Mouse (Mus musculus) heart, embryonic 13.5 days (tissue): ENCODE results near the gene Pabpc5. TPM values are rescaled to one million over a fixed set of nuclear protein-coding genes. Genes with fewer than 3 reads are reported as not detected.

Experiments used
- ATAC-seq: fragments of 200-750 bp; cut with Nextera tagmentation; 2 replicates; pipeline ENCODE4 v1.8.0; 2017; ENCODE audit warnings: moderate TSS enrichment; ENCODE audit not compliant: insufficient number of reproducible peaks, low FRiP score, low TSS enrichment; ENCODE audit errors: extremely low read depth
- H3K27ac ChIP-seq: fragments of 300-500 bp; sonication (generic); replicated peaks from 2 replicates; pipeline ENCODE4 v1.5.1; 2015; ENCODE audit warnings: moderate library complexity, mild to moderate bottlenecking, inconsistent platforms
- H3K27me3 ChIP-seq: fragments of 300-500 bp; sonication (generic); replicated peaks from 2 replicates; pipeline ENCODE4 v1.6.1; 2015; ENCODE audit warnings: mild to moderate bottlenecking, inconsistent platforms
- H3K36me3 ChIP-seq: fragments of 300-500 bp; sonication (generic); 2 replicates; pipeline ENCODE4 v1.6.1; 2015; ENCODE audit warnings: mild to moderate bottlenecking, inconsistent platforms
- H3K4me1 ChIP-seq: fragments of 300-500 bp; sonication (generic); 2 replicates; pipeline ENCODE4 v1.6.1; 2015; ENCODE audit warnings: inconsistent platforms
- H3K4me2 ChIP-seq: fragments of 300-500 bp; sonication (generic); 2 replicates; pipeline ENCODE4 v1.6.1; 2015; ENCODE audit warnings: inconsistent platforms, mild to moderate bottlenecking, moderate library complexity
- H3K4me3 ChIP-seq: fragments of 300-500 bp; sonication (generic); 2 replicates; pipeline ENCODE4 v1.5.1; 2015; ENCODE audit warnings: moderate library complexity, mild to moderate bottlenecking, inconsistent platforms
- H3K9ac ChIP-seq: fragments of 300-500 bp; sonication (generic); 2 replicates; pipeline ENCODE4 v1.6.1; 2015; ENCODE audit warnings: inconsistent platforms, mild to moderate bottlenecking, moderate library complexity
- H3K9me3 ChIP-seq: fragments of 300-500 bp; sonication (generic); 2 replicates; pipeline ENCODE4 v1.6.1; 2016; ENCODE audit warnings: inconsistent platforms
- WGBS: fragments of 180-500 bp; shearing (Covaris S2); methylation state at CpG from one replicate; pipeline ENCODE4 v1.1.7; 2015; ENCODE audit warnings: mixed read lengths; 5-methylcytosine and 5-hydroxymethylcytosine counted together
- polyA plus RNA-seq: library from polyadenylated mRNA; unstranded; fragments of >200 nt; fragmentation: Nextera tagmentation; extraction: Ambion mirVana; gene quantifications from 2 replicates; pipeline ENCODE4 v1.2.1, GENCODE M21; 2015

The Pabpc5 gene
- polyA plus RNA-seq, result 0.08 and 0.11 TPM in 2 replicates

GRCm38 (mm10) chrX:119927081-119927571 is at the start of gene Pabpc5:
TSS of gene Pabpc5 (plus strand) at chrX:119927196.
- Histone ChIP-seq H3K36me3 (no peaks in the 10 kb centered on the region), H3K9me3 (no peaks in the 10 kb centered on the region), H3K4me1 (no peaks in the 10 kb centered on the region), H3K27me3 (no peaks in the 10 kb centered on the region), H3K9ac (peak within 1 kb of the TSS; percentile 67), H3K27ac (peak within 1 kb of the TSS; percentile 66), H3K4me3 (peak within 1 kb of the TSS; percentile 52), H3K4me2 (peak within 1 kb of the TSS; percentile 59)
- WGBS, result 2% methylated on average over 21 of the region's 21 CpGs
- peak; percentile 76; the same call in 1 of the 2 replicates for ATAC-seq

GRCm38 (mm10) chrX:119886957-119887593 is 39.9 kb upstream of the Pabpc5 start:
- no peak overlapping the region for H3K27ac ChIP-seq
- no peak overlapping the region for H3K4me3 ChIP-seq
- H3K4me2 ChIP-seq, result no peak overlapping the region
- H3K27me3 ChIP-seq, result no peaks in the 10 kb centered on the region
- H3K9me3 ChIP-seq, result no peaks in the 10 kb centered on the region
- no peak overlapping the region for H3K9ac ChIP-seq
- no peaks in the 10 kb centered on the region for H3K36me3 ChIP-seq
- no peaks in the 10 kb centered on the region for H3K4me1 ChIP-seq
- ATAC-seq, result no peak
- 72% methylated on average over 3 of the region's 3 CpGs for WGBS

GRCm38 (mm10) chrX:119888326-119888920 is 38.6 kb upstream of the Pabpc5 start:
- H3K4me2 ChIP-seq, result no peak overlapping the region
- H3K27ac ChIP-seq, result no peak overlapping the region
- H3K9ac ChIP-seq, result no peak overlapping the region
- H3K9me3 ChIP-seq, result no peaks in the 10 kb centered on the region
- H3K4me3 ChIP-seq, result no peak overlapping the region
- H3K36me3 ChIP-seq, result no peaks in the 10 kb centered on the region
- 64% methylated on average over 6 of the region's 6 CpGs for WGBS
- no peak for ATAC-seq
- no peaks in the 10 kb centered on the region for H3K4me1 ChIP-seq
- H3K27me3 ChIP-seq, result no peaks in the 10 kb centered on the region

- no peaks in the 10 kb centered on the region for H3K9me3 ChIP-seq
- peak overlapping the region; percentile 52; the same call in 1 of the 2 replicates for H3K4me3 ChIP-seq
- peak overlapping the region; percentile 59 for H3K4me2 ChIP-seq
- H3K27me3 ChIP-seq, result no peaks in the 10 kb centered on the region
- no peak overlapping the region for H3K27ac ChIP-seq
- no peaks in the 10 kb centered on the region for H3K4me1 ChIP-seq
- H3K36me3 ChIP-seq, result no peaks in the 10 kb centered on the region
- no peak for ATAC-seq
- WGBS, result 86% methylated on average over 5 of the region's 5 CpGs
- peak overlapping the region; percentile 67; the same call in 1 of the 2 replicates for H3K9ac ChIP-seq
Measured at GRCm38 (mm10) chrX:119927852-119928251, 856 bp downstream of the Pabpc5 start.
